Mouse (Mus musculus): Measurements from ENCODE around the gene Gcnt1. TPM values are rescaled to one million over a fixed set of nuclear protein-coding genes. Genes with fewer than 3 reads are reported as not detected.

Gene Gcnt1
- polyA plus RNA-seq, 1 experiment from 2014 or later, result 0.79 TPM

DNA sequence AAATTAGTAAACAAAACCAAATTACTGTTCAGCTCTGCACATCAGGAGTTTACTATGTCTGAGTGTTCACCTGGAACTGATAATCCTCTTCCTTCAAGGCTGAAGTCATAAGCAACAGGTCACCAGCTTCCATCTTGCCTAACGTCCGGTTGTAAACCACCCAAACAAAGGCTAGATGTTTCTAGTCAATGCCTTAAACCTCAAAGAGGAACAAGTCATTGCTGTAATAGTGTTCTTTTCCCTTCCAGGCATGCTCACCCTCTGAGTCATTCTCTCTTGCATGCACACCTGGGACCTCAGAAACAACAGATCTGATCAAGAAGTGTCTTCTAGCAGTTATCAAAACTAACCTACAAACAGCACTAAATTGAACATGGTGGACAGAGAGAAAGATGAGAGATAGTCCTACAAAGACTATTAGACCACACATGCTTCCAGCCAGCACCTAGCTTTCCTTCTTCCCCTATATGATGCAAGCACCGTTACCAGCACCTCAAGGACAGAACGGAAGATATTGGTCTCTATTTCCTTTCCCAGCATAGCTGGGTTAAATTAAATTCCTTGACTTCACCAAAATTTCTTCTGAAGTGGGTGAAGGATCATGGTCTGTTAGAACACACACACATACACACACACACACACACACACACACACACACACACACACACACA, 94.1 kb downstream of the Gcnt1 start:
- no peaks in the 10 kb centered on the region for H3K9me3 ChIP-seq
- no peak overlapping the region for H3K4me3 ChIP-seq
- no peak overlapping the region for H3K4me2 ChIP-seq (replicated peaks)
- H3K4me1 ChIP-seq, result no peaks in the 10 kb centered on the region
- no peak for ATAC-seq (replicated peaks)
- no peaks in the 10 kb centered on the region for H3K36me3 ChIP-seq
- no peak overlapping the region for H3K27ac ChIP-seq (replicated peaks)
- H3K9ac ChIP-seq (replicated peaks), result no peak overlapping the region
- WGBS, result 90% methylated on average over 4 of the region's 4 CpGs
- no peaks in the 10 kb centered on the region for H3K27me3 ChIP-seq

Other genes with a start within 250 kb of the Gcnt1 start
- gene Rfk, start 21.2 kb upstream of the Gcnt1 start, polyA plus RNA-seq (2015; fragmentation: Nextera tagmentation; extraction: Ambion mirVana), result 75.1 and 77.5 TPM in 2 replicates